Mouse (Mus musculus): Measurements from ENCODE around the gene Olfr1431.
"Not testable (repeated sequence)": the region's sequence is repeated elsewhere in the genome, so short reads cannot be mapped to it uniquely, and the experiment has no call there.

DNA sequence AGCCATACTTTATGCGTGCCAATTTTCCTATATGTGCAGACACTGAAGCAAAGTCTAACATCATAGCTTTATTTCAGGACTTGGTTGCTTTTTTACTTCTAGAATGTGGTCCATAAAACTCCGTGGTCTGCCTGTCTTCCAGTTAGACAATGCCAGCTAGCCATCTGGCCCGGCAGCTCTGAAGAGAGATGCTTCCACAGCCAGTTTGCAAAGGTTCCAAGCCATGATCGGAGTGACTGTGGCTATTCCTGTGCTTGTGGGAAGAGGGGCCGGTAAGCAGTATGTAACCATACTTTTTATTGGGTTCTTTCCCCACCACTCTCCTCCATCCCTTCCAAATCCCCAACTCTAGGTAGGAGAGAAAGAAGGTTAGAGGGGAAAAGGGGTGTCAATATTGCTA is 25.0 kb upstream of the Olfr1431 start:
- not testable (repeated sequence) for TF ChIP-seq CTCF (IDR thresholded peaks at IDR 0.05; ENCODE audit: low read depth); EP300 (optimal IDR thresholded peaks at IDR 0.05)

Data from stomach, postnatal 0 days (tissue).